Mouse (Mus musculus): ENCODE measurements around the gene Gpr176.
A peak's percentile ranks its signal among the peaks of the same experiment; 100 is the strongest.

The Gpr176 gene

DNA sequence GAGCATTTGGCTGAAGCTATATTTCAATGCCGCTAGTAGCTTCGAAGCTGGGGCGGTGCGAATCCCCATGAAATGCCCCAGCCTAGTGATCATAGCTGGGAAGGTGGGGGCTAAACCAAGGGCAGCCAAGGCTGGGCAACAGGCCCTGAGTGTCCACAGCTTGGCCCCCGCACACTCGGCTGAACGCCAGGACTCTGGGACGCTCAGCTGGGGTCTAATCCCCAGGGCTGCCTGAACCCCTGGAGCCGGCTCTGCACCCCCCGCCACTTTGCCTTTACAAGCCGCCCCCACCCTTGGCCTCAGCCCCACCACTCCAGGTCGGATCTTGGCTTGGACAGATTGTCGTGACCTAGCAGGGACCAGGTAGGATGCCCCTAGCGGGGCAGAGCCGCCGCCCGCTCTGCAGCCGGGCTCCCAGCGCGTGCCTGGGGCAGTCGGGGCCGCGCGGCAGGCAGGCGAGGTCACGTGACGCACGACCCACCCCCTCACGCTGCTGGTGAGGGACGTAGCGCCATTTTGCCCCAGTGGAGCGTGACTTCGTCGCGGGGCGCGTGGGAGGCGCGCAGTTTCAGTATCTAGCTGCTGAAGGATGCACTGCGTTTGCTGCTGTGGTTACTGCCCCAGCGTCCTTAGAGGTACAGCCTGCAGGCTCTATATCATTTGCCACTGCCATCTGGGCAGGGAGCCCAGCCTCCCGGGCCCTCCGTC lies 507 bp upstream of the Gpr176 start:
- peak; percentile 82 for DNase-seq (ENCODE audit: low spot score)

DNA sequence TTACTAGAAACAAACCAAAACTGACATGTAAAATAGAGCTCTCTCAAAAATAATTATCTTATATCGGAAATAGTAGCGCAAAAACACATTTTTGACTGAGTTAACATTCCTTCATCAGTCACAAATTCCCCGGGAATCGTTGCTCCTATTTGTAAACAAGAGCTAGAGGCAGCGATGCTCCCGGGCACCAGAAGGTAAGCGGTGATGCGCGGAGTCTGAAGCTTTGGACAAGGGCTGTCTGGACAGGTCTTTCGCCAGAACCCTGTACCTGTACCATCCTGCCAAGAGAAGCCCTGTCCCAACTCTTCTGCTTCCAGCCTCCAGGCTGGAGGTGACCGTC lies 688 bp downstream of the Gpr176 start:
- DNase-seq (ENCODE audit: low spot score) = peak; percentile 40

DNA sequence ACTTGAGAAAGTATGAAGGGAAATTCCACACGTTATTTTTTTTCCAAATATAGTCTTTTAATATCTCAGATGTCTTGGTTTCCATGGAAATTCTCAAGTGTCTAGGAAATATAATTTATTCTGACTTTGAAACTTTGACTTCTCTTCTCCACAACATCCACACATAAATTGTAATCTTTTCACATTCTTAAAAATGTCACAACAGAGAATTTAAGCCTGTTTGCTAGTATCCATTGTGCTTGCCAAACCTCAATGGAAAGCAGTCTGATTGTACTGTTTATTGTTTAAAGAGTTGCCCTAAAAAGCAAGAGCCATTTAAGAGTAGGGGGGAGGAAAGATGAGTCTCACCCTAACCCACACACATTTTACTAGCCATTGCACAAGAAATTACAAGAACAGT lies 1.4 kb downstream of the Gpr176 start:
- DNase-seq (ENCODE audit: low spot score) = no peak

DNA sequence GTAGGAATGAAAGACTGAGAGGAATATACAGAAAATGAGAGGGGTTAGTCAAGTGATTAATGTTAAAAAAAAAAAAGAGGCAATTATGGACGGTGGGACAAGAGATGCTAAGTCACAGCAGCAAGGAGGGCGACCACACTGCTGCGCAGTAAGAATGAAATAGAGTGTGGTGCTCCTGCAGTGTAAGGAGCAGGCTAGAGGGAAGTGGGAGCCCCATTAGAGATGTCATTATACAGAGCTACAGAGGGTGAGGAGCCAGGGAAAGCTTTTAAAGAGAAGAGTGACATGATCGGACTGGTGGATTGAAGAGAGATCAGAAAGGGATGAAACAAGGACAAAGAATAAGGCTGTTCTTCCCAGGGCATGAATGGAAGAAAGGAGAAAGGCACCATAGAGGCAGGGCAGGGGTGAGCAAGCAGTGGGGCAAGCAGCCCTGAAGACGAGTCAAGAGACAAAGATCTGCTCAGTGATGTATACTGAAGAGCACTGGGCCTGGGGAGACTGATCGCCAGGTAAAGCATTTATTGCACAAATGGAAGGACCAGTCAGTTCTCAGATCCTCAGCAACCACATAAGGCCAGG lies 18.0 kb downstream of the Gpr176 start:
- DNase-seq (ENCODE audit: low spot score) = no peak

DNA sequence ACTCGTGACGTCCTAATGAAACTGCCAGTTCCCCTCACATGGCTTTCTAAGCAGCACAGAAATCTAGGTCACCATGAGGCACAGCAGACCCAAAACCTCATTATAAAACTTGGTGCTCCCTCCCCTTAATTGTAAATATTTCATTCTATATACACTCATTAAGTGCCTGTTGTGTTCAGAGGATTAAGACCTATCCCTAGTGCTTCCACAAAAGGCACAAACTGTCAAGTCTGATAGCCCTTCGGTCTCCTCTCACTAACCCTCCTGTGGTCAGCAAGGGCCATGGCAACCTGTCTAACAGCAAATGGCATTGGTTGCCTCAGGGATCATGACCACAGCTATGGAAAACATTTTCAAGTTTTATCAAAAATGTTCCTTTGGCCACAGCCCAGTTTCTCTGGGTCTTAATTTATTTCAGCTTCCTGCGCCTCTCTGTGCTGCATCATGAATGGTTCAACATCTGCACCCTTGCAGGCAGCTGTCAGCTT lies 19.3 kb downstream of the Gpr176 start:
- peak; percentile 66 for DNase-seq (ENCODE audit: low spot score)

DNA sequence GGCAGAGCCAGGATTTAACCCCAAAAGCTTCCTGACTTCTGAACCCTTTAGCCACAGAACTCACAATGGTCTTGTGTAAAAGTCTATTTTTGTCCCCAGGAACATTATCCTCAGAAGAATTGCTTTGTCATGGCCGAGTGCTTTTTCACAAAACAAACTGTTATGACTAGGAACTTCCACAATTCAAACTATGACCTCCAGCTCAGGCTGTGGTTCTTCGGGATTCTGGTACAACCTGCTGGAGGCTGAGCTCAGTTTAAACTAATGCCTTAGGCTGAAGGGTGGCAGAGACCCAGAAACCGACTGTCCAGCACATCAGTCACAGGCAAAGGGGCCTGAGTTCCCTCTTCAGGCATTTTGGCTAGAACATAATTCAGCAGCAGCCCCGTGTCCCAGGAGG lies 19.7 kb downstream of the Gpr176 start:
- DNase-seq (ENCODE audit: low spot score) = no peak

DNA sequence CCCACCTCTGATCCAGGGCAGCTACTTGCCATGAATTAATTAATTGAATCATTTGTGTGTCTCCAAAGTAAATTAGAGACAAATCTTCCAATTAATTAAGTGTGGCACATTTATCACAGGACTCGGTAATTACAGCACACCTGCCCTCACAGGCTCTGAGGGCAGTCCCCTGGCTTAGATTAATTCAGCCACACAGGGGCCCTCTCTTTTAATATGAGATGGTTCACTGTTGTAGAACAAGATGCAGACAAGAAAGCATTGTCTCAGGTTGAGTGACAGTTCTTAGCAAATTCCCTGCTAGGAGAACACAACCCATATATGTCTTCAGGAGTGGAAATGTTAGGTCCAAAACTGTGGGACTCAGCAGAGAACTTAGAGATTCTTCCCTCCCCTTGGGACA lies 27.7 kb downstream of the Gpr176 start:
- DNase-seq (ENCODE audit: low spot score) = no peak

DNA sequence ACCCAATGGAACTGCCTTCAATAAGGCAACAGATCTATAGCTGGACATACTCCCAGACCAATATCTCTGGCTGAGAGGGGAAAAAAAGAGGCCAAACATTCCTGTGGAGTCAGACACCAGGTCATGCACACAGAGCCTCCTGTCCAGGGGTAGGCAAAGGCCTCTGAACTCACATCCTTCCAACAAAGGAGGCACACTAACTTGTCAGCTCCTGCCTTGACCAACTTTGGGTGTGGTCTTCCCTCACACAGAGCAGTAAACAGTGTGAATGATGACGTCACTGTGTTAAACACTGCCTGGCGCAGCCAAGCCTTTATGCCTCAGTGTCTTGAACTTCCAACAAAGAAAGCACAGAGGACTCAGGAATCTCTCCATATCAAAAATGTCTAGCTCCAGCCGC lies 29.3 kb downstream of the Gpr176 start:
- DNase-seq (ENCODE audit: low spot score) = no peak

DNA sequence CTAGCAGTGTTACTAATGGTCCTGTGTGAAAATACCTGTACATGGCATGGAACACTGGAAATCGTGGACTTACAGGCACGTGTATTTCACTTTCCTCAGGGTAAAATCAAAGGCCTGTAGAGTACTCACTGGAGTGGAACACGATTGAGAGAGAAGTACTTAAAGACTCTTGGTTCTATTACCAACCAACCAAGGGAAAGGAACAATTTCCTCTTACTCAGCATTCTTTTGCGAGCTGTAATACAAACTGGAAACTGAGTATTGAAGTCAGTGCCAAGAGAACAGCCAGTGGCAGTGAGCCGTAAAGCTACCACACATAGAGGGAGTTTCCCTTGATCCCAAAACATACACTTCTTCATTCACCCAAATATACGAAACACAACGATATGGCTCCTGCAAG lies 31.9 kb downstream of the Gpr176 start:
- DNase-seq (ENCODE audit: low spot score) = no peak

DNA sequence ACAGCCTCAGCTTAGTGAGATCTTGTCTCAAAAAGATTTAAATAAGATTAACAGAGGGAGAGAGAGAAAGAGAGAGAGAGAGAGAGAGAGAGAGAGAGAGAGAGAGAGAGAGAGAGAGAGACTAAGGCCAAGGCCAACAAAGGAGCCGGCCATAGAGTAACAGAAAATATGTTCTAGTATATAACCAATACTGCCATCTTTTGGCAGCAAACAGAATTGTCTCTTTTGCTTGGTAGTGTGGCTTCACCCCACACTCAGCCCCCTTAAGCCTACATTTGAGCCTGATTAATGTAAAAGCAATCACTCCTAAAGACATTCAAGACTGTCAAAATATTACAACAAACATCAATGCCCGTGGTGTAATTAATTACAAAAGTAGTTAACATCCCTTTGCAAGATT lies 37.1 kb downstream of the Gpr176 start:
- peak; percentile 60 for DNase-seq (ENCODE audit: low spot score)

DNA sequence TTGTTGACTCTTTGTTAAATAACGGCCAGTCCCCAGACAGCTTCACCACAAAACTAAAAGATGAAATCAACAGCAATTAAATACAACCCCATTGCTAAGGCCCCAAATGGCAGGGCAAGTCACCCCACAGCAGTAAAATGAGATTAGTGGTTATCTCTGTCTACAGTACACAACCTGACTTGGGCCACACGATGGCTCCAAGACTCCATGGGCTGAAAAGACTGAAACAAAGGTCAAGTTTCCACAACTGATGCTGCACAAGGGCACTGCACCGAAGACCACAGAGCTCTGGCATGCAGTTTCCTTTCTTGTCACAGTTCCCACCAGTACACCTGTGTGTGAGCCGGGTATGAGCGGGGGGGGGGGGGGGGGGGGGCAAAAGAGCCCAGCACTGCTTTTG lies 50.6 kb downstream of the Gpr176 start:
- no peak for DNase-seq (ENCODE audit: low spot score)

DNA sequence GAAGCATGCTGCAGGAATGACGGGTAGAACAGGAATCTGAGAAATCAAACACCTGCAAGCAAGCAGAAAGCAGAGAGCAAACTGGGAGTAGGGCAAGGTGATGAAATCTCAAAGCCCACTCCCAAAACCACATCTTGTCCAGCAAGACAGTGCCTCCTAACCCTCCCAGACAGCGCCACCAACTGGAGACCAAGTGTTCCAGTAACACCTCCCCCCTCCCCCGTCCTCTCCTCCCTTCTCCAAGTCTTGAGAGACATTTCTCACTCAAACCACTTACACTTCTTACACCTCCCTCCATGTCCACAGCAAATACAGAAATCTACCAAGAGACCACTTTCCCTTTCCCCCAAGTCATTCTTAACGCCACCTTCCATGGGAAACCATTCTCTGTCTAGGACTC lies 51.4 kb downstream of the Gpr176 start:
- no peak for DNase-seq (ENCODE audit: low spot score)

DNA sequence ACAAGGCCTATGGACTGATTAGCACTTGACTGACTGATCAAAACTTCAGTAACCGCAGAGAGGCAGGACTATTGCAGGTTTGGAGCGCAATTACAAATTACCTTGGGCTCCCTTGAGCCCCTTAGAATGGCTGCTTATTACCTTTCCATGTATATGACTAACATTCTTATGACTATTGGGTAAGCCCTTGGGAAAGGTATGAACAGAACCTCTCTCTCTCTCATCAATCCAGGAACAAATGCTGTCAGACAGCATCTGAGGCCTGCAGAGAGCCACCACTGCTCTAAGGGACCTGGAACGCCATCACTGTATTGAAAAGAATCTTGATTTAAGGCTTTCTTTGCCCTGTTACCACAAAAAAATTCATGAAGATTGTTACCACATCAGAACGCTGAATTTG lies 52.1 kb downstream of the Gpr176 start:
- DNase-seq (ENCODE audit: low spot score) = no peak

DNA sequence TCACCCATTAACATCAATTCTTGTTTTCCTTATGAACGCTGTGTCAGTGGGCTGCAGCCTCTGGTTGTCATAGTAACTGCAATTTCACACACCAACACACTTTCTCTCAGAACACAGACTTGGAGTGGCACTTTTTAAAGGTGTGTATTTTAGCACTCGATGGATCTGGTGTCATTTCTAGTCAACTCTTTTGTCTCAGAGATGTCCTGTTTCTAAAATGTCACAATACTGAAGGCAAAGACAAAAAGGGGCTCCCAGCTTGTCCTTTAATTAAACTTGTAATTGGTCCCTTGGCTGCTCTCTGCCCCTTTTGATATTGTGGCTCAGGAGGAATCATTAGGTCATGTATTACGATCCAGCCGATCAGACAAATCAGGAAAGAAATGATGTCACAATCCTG lies 52.7 kb downstream of the Gpr176 start:
- peak; percentile 57 for DNase-seq (ENCODE audit: low spot score)

DNA sequence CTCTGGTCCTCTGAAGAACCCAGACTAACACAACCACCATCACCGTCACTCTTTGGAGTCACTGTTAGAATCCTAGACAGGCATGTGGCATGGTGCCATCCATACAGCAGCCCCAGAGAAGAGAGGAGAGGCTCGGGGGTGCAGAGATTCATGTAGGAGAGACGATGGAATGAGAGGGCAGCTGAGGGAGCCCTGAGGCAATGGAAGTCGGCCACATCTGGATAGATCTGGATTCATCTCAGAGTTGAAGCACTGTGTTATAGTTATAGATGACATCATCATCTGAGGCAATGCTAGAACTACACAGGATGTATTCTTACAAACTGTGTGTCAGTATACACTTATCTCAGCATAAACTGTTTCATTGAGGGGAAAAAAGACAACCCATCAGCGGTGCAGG lies 54.0 kb downstream of the Gpr176 start:
- DNase-seq (ENCODE audit: low spot score) = no peak

DNA sequence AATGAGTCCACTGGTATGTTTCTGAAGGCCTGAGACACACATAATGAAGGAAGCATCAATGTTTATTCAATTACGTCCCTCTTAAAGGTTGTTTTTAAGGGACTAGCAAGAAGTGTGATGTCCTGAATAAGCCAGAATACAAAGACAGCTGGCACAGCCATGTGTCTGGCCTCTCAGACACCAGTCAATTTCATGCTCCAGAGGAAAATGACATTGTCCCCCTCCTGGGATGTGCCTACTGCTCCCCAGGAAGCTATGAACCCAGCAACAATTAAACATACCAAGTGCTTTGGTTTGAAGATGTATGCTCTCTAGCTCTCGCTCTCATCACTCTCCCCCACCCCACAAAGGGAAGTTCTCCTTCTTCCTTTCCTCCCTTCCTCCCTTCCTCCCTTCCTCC lies 56.3 kb downstream of the Gpr176 start:
- peak; percentile 36 for DNase-seq (ENCODE audit: low spot score)

DNA sequence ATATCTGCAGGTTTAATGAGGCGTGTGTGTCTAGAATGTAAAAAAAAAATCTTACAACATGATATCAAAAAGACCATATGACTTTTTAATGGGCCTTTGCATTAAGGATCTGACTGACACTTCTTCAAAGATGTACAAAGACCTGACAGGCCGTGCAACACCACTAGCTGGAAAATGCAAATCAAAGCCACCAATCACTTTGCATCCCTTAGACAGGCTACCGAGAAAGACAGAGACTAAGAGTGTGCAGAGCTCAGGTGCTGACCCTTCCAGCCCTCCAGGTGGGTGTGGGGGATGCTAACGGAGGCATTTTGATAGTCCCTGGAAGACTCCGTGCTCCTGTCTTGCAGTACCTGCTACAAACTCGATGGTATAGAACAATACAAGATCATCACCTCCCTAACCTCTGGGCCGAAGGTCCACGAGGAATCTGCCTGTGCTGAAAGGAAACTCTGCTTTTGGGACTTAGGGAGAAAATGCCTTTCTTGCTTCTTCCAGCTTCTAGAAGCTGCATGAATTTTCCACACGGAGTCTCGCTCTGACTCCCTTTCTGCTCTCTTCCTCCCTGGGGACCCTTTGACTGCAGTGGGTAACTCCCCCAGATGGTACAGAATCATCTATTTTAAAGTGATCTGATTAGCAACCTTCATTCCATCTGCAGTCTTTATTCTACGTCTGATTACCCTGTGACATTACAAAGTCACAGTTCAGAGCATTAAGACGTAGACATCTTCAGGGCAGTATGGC lies 57.4 kb downstream of the Gpr176 start:
- no peak for DNase-seq (ENCODE audit: low spot score)

DNA sequence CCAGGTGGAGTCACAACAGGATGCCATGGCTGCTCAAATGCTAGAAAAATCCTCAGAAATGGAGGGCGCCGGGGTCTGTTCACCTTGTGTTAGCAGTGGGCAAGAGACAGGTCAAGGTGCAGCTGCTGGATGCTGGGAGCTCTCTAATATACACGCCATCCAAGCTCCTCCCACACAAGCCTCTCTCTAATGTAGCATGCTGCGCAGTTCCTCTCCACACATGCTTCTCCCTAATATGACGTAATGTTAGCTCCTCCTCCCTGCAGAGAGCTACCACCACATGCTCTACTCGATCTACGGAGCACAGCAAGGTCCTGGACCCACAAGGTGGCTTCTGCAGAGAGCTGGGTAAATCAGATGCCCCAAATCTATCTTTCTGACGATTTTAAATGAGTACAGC lies 65.7 kb downstream of the Gpr176 start:
- no peak for DNase-seq (ENCODE audit: low spot score)

DNA sequence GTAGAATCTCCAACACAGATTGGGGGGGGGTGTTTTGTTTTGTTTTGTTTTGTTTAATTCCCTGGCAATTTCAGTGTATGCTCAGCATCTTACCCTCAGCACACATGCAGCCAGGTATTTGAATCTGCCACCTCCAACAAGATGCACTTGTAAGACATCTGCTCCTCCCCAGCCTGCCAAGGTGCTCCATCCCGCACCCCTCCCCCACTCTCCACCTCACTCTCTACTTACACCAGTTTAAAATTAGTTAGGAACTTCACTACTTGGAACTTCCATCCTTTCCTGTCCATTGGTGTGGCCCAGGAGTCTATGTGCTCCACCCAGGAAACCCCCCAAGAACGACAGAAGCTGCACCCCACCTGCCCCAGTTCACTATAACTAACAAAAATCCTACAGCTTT lies 66.3 kb downstream of the Gpr176 start:
- no peak for DNase-seq (ENCODE audit: low spot score)

DNA sequence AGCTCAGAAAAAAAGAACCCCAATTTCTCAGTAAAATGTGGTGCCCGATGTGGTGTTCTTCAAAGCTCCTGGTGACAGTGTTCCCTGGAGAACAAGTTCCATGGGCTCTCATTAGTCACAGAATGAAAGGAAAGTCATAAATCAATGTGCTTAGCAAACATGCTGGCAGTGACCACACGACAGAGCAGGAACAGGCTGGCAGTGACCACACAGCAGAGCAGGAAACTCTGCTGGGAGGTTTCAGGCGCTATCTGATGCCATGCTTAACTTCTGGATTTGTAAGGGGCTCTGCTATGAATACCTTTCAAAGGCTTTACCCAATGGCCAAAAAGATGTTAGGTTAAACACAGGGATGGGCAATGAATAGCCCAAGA lies 66.7 kb downstream of the Gpr176 start:
- DNase-seq (ENCODE audit: low spot score) = no peak

DNA sequence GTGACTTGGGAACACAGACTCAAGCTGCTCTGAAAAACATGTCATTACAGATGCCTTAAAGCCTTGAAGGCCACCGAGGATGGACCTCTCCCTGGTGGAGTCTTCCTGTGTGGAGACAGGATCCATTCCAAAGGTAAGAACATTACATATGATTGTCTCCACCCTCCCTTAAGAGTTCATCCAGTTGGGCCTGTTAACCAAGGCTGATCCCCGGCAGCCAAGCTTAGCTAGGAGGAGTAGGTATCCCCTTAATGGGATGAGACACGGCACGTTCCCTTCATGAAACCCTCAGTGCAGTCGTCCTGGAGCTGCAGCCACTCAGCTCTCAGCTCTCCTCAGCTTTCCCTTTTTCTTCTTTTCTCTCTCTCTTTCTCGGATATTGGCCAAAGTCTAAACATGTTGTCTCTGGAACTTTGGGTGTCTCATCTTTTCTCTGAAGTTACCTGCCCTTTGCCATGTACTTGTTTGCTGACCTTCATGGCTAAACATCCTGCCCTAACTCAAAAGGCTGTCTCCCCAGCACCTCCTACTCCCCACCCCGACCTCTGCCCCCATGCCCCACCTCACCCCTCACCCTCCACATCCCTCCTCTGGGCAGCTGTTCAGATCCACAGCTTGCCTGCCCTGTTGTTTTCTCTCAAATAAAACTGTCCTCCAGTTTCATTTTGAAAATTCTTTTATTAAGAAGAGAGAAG lies 67.2 kb downstream of the Gpr176 start:
- no peak for DNase-seq (ENCODE audit: low spot score)

DNA sequence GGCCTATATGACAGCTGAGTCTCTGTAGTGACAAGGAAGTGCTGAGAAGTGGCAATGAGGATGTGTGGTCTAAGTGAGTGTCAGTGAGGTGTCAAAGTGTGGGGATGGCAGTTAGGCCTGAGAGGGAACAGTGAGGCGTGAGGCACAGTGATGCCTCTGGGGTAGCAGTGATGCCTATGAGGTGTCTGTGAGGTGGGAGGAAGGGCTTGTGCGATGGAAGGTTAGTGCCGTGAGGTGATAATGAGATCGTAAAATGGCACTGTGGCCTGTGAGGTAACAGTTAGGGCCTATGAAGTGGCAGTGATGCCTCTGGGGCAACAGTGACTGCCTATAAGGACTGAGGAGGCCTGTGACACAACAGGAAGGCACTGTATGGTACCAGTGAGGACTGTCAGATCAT lies 69.8 kb downstream of the Gpr176 start:
- DNase-seq (ENCODE audit: low spot score) = no peak

DNA sequence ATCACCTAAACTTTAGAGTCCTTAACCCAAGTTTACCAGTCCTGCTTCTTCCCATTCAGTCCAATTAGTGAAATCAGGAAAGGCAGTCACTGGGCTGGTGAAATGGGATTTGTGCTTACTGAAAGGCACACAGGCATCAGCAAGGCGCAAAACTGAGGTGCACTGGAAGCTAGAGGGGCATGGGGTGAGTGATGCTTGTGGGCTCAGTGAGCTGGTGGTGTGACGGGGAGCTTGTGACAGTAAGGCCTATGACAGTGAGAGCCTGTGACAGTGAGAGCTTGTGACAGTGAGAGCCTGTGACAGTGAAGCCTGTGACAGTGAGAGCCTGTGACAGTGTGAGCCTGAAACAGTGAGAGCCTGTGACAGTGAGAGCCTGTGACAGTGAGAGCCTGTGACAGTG lies 71.6 kb downstream of the Gpr176 start:
- no peak for DNase-seq (ENCODE audit: low spot score)
